Mouse (Mus musculus) midbrain, embryonic 10.5 days (tissue): ENCODE results near the gene Crybg3. TPM values are rescaled to one million over a fixed set of nuclear protein-coding genes. Genes with fewer than 3 reads are reported as not detected.
"Not testable (repeated sequence)": the region's sequence is repeated elsewhere in the genome, so short reads cannot be mapped to it uniquely, and the experiment has no call there.

Experiments
- DNase-seq: peaks from one replicate; pipeline ENCODE4 v3.0.0-alpha.2; 2017; ENCODE audit warnings: low spot score
- H3K27ac ChIP-seq: fragments of 300-500 bp; sonication (generic); replicated peaks from 2 replicates; pipeline ENCODE4 v1.5.1; 2016; ENCODE audit warnings: mild to moderate bottlenecking
- H3K27me3 ChIP-seq: fragments of 300-500 bp; sonication (generic); 2 replicates; pipeline ENCODE4 v1.6.1; 2016; ENCODE audit warnings: low read depth, mild to moderate bottlenecking; ENCODE audit not compliant: poor library complexity, severe bottlenecking
- H3K36me3 ChIP-seq: fragments of 300-500 bp; sonication (generic); 2 replicates; pipeline ENCODE4 v1.6.1; 2016; ENCODE audit warnings: mild to moderate bottlenecking, moderate library complexity
- H3K4me1 ChIP-seq: fragments of 300-500 bp; sonication (generic); 2 replicates; pipeline ENCODE4 v1.6.1; 2016
- H3K4me3 ChIP-seq: fragments of 300-500 bp; sonication (generic); 2 replicates; pipeline ENCODE4 v1.5.1; 2016; ENCODE audit warnings: mild to moderate bottlenecking, moderate library complexity
- H3K9me3 ChIP-seq: fragments of 300-500 bp; sonication (generic); replicated peaks from 2 replicates; pipeline ENCODE4 v1.6.1; 2016; ENCODE audit warnings: mild to moderate bottlenecking
- WGBS: fragments of 180-500 bp; shearing (Covaris S2); methylation state at CpG from one replicate; pipeline ENCODE4 v1.1.7; 2016; 5-methylcytosine and 5-hydroxymethylcytosine counted together
- polyA plus RNA-seq: library from polyadenylated mRNA; unstranded; fragments of >200 nt; fragmentation: Nextera tagmentation; extraction: Ambion mirVana; gene quantifications from 2 replicates; pipeline ENCODE4 v1.2.1, GENCODE M21; 2016

Crybg3 gene
- polyA plus RNA-seq, 1 experiment from 2014 or later, result 5.2 TPM

- Histone ChIP-seq H3K4me1 (peaks cover 12% of the 10 kb centered on the region), H3K9me3 (peaks cover 2% of the 10 kb centered on the region; the same call in 1 of the 2 replicates), H3K27ac (no peak overlapping the region), H3K36me3 (no peaks in the 10 kb centered on the region), H3K27me3 (no peaks in the 10 kb centered on the region), H3K4me3 (no peak overlapping the region)
- no peak for DNase-seq
- WGBS, result 87% methylated on average over 1 of the region's 1 CpGs
These were observed 130.9 kb downstream of the Crybg3 start for GRCm38 (mm10) chr16:59469846-59470245.

GRCm38 (mm10) chr16:59463973-59464372 is 136.8 kb downstream of the Crybg3 start:
- Histone ChIP-seq H3K36me3 (no peaks in the 10 kb centered on the region), H3K27me3 (no peaks in the 10 kb centered on the region), H3K9me3 (peaks cover 5% of the 10 kb centered on the region; the same call in 1 of the 2 replicates), H3K27ac (no peak overlapping the region), H3K4me3 (no peak overlapping the region), H3K4me1 (no peaks in the 10 kb centered on the region)
- no peak for DNase-seq
- 94% methylated on average over 6 of the region's 6 CpGs for WGBS

- DNase-seq, result no peak
- Histone ChIP-seq H3K9me3 (peaks cover 5% of the 10 kb centered on the region; the same call in 1 of the 2 replicates), H3K4me1 (no peaks in the 10 kb centered on the region), H3K36me3 (no peaks in the 10 kb centered on the region), H3K4me3 (no peak overlapping the region), H3K27ac (no peak overlapping the region), H3K27me3 (no peaks in the 10 kb centered on the region)
- WGBS, result 83% methylated on average over 4 of the region's 4 CpGs
These were observed 137.2 kb downstream of the Crybg3 start for GRCm38 (mm10) chr16:59463567-59463966.

GRCm38 (mm10) chr16:59459259-59459861 is 141.4 kb downstream of the Crybg3 start:
- H3K27me3 ChIP-seq, H3K36me3 ChIP-seq, H3K4me3 ChIP-seq, H3K9me3 ChIP-seq, H3K27ac ChIP-seq, DNase-seq, H3K4me1 ChIP-seq: not testable (repeated sequence)
- 81% methylated on average over 5 of the region's 5 CpGs for WGBS

- Histone ChIP-seq H3K9me3 (no peaks in the 10 kb centered on the region), H3K4me3 (no peak overlapping the region), H3K4me1 (no peaks in the 10 kb centered on the region), H3K27me3 (no peaks in the 10 kb centered on the region), H3K27ac (no peak overlapping the region), H3K36me3 (no peaks in the 10 kb centered on the region)
- no peak for DNase-seq
- WGBS, result 84% methylated on average over 5 of the region's 5 CpGs
These were observed 149.0 kb downstream of the Crybg3 start for GRCm38 (mm10) chr16:59451813-59452212.

- no peak for DNase-seq
- no peaks in the 10 kb centered on the region for H3K4me1 ChIP-seq
- no peaks in the 10 kb centered on the region for H3K36me3 ChIP-seq
- no peaks in the 10 kb centered on the region for H3K9me3 ChIP-seq
- H3K27ac ChIP-seq, result no peak overlapping the region
- no peaks in the 10 kb centered on the region for H3K27me3 ChIP-seq
- H3K4me3 ChIP-seq, result no peak overlapping the region
These were observed 151.7 kb downstream of the Crybg3 start for GRCm38 (mm10) chr16:59449092-59449491.

- H3K9me3 ChIP-seq, result no peaks in the 10 kb centered on the region
- no peak overlapping the region for H3K4me3 ChIP-seq
- H3K27ac ChIP-seq, result no peak overlapping the region
- WGBS, result 80% methylated on average over 1 of the region's 1 CpGs
- no peaks in the 10 kb centered on the region for H3K27me3 ChIP-seq
- H3K36me3 ChIP-seq, result no peaks in the 10 kb centered on the region
- H3K4me1 ChIP-seq, result no peaks in the 10 kb centered on the region
- no peak for DNase-seq
These were observed 152.6 kb downstream of the Crybg3 start for GRCm38 (mm10) chr16:59448181-59448580.

- H3K27me3 ChIP-seq, result no peaks in the 10 kb centered on the region
- WGBS, result 92% methylated on average over 7 of the region's 7 CpGs
- no peak overlapping the region for H3K27ac ChIP-seq
- no peak for DNase-seq
- H3K9me3 ChIP-seq, result no peaks in the 10 kb centered on the region
- H3K36me3 ChIP-seq, result no peaks in the 10 kb centered on the region
- no peak overlapping the region for H3K4me3 ChIP-seq
- H3K4me1 ChIP-seq, result no peaks in the 10 kb centered on the region
These were observed 155.8 kb downstream of the Crybg3 start for GRCm38 (mm10) chr16:59444880-59445559.

Other genes with a start within 250 kb of the Crybg3 start
- not detected in 2 replicates for gene Olfr209, start 237.0 kb downstream of the Crybg3 start, polyA plus RNA-seq
- 0.04 and 0.11 TPM in 2 replicates for gene Gabrr3, start 193.6 kb downstream of the Crybg3 start, polyA plus RNA-seq
- gene Riox2, start 129.2 kb downstream of the Crybg3 start, polyA plus RNA-seq, result 28.8 and 33.9 TPM in 2 replicates
- gene Arl6, start 38.4 kb upstream of the Crybg3 start, polyA plus RNA-seq, result 49.1 and 51.9 TPM in 2 replicates